18 mouse cellular contexts compared by ENCODE assay signal in the genomic region with DNA sequence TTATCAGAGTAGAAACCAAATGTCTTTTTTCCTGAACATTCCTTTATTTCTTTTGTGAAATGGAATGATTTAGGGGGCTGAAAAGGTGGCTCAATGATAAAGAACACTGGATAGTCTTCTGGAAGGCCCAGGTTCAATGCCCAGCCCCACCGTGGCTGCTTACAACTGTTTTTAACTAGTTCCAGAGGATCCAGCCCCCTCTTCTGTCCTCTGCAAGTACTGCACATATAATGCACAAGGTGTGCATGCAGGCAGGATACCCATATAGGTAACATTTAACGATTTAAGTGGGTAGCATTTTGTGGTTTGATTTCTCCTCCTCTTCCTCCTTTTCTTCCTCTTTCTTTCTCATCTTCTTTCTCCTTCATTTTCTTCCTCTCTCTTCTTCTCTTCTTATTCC. TPM values are rescaled to one million over a fixed set of nuclear protein-coding genes. Genes with fewer than 3 reads are reported as not detected.
DNase-seq lines count a peak whose midpoint lies in the region; ATAC-seq and TF ChIP-seq lines count a peak whose summit lies in the region.
"Had no signal": no experiment of that assay in that cellular context is flagged by ENCODE, and none has a peak within 500 bp of the region (broad histone marks: within the 10 kb centered on the region; RNA-seq: fewer than 3 reads in every experiment).

No protein-coding gene starts in this region.

- peak; percentile 46 for TF ChIP-seq CTCF in gastrocnemius, adult 2 months (IDR thresholded peaks at IDR 0.05)
- TF ChIP-seq CTCF in liver, postnatal 0 days (IDR thresholded peaks at IDR 0.05; ENCODE audit: low read depth) = peak; percentile 33; the same call in 1 of the 2 replicates

- H3K4me1 ChIP-seq in liver, postnatal 0 days (ENCODE audit: insufficient read depth) = no peaks in the 10 kb centered on the region
- H3K4me1 ChIP-seq: embryonic facial prominence, embryonic 13.5 days; forebrain, embryonic 10.5 days; limb, embryonic 12.5 days; midbrain, embryonic 10.5 days had no signal

- no peak overlapping the region for H3K4me3 ChIP-seq in gastrocnemius, adult 2 months
- no peak overlapping the region for H3K4me3 ChIP-seq in liver, postnatal 0 days (ENCODE audit: low read depth, low read length)
- H3K4me3 ChIP-seq: embryonic facial prominence, embryonic 13.5 days; forebrain, embryonic 10.5 days; limb, embryonic 12.5 days; midbrain, embryonic 10.5 days; myocyte had no signal

- no peak overlapping the region for H3K27ac ChIP-seq in gastrocnemius, adult 2 months
- no peak overlapping the region for H3K27ac ChIP-seq in liver, postnatal 0 days (ENCODE audit: low read depth)
- H3K27ac ChIP-seq: embryonic facial prominence, embryonic 13.5 days; forebrain, embryonic 10.5 days; limb, embryonic 12.5 days; midbrain, embryonic 10.5 days had no signal

- TF ChIP-seq EP300 in liver, postnatal 0 days (IDR thresholded peaks at IDR 0.05; ENCODE audit: low read depth) = no peak

- H3K9me3 ChIP-seq in liver, postnatal 0 days (ENCODE audit: low read length) = no peaks in the 10 kb centered on the region
- H3K9me3 ChIP-seq: embryonic facial prominence, embryonic 13.5 days; limb, embryonic 12.5 days had no signal

- no peaks in the 10 kb centered on the region for H3K27me3 ChIP-seq in liver, postnatal 0 days (ENCODE audit: insufficient read depth, low read length)
- H3K27me3 ChIP-seq: embryonic facial prominence, embryonic 13.5 days; limb, embryonic 12.5 days had no signal

- H3K36me3 ChIP-seq in liver, postnatal 0 days (replicated peaks; ENCODE audit: insufficient read depth, low read length) = peaks cover 48% of the 10 kb centered on the region

- DNase-seq in gastrocnemius, adult 2 months = no peak
- DNase-seq in gastrocnemius, postnatal 25 days = no peak
- DNase-seq in liver, postnatal 0 days = no peak
- DNase-seq in liver = no peak
- peak; percentile 41 for DNase-seq in A20 (ENCODE audit: low read depth, low spot score)
- peak; percentile 67 for DNase-seq in ZHBTc4 (ENCODE audit: low read depth, low spot score)
- no peak for DNase-seq in cerebellum, adult 9-11 months
- no peak for DNase-seq in embryo, embryonic 11 days
- DNase-seq: cerebellum, postnatal 36 days; heart, postnatal 14 days; kidney, postnatal 10 days; right cerebral cortex, postnatal 14 days had no signal

- intact Hi-C loops in gastrocnemius, adult 2 months (cut with DNase I) = no loop called here

- H3K4me2 ChIP-seq in liver, postnatal 0 days (ENCODE audit: low read depth, low read length) = no peak overlapping the region
- H3K4me2 ChIP-seq: embryonic facial prominence, embryonic 13.5 days; limb, embryonic 12.5 days had no signal

- WGBS in liver, postnatal 0 days (ENCODE audit: insufficient replicate concordance) = 71% methylated on average over 2 of the region's 2 CpGs

- no peak overlapping the region for H3K9ac ChIP-seq in liver, postnatal 0 days (replicated peaks)
- H3K9ac ChIP-seq: embryonic facial prominence, embryonic 13.5 days; limb, embryonic 12.5 days had no signal

- ATAC-seq in liver, postnatal 0 days = no peak
- ATAC-seq: hindbrain, embryonic 16.5 days had no signal

RNA-seq across cellular contexts. Expression of a gene that starts 19.3 kb away (rescaled TPM):
- total RNA-seq in gastrocnemius, adult 2 months (2021) = 1 to 10 TPM; 5.7 to 6.9 TPM
- total RNA-seq in gastrocnemius, postnatal 25 days (2021) = 1 to 10 TPM; 7.1 to 9.5 TPM
- polyA plus RNA-seq in liver, postnatal 0 days (2015; fragmentation: Nextera tagmentation; extraction: Ambion mirVana) = 1.6 and 2.0 TPM in 2 replicates

Comparison
In these comparisons a context has a peak if more than half of its experiments do, and no peak if none do; other contexts are left out.
1. DNase-seq: peak in A20 (single experiment) and ZHBTc4 (single experiment); none in gastrocnemius, adult 2 months (single experiment), gastrocnemius, postnatal 25 days (single experiment), liver, postnatal 0 days (single experiment), liver (single experiment), cerebellum, adult 9-11 months (single experiment) and embryo, embryonic 11 days (single experiment).